Mouse (Mus musculus): Measurements from ENCODE around the gene Klhl32.
"Not testable (repeated sequence)": the region's sequence is repeated elsewhere in the genome, so short reads cannot be mapped to it uniquely, and the experiment has no call there.

Klhl32 gene

GRCm38 (mm10) chr4:24793726-24794345 lies 57.1 kb downstream of the Klhl32 start:
- DNase-seq, result no peak

GRCm38 (mm10) chr4:24792416-24792981 lies 58.4 kb downstream of the Klhl32 start:
- no peak for DNase-seq

GRCm38 (mm10) chr4:24789331-24789730 lies 61.6 kb downstream of the Klhl32 start:
- DNase-seq, result no peak

- DNase-seq, result no peak
Measured at GRCm38 (mm10) chr4:24785757-24786532, 65.0 kb downstream of the Klhl32 start.

GRCm38 (mm10) chr4:24765919-24766318 lies 85.0 kb downstream of the Klhl32 start:
- no peak for DNase-seq

- no peak for DNase-seq
Measured at GRCm38 (mm10) chr4:24765469-24765868, 85.5 kb downstream of the Klhl32 start.

- DNase-seq, result no peak
Measured at GRCm38 (mm10) chr4:24764558-24764957, 86.4 kb downstream of the Klhl32 start.

- no peak for DNase-seq
Measured at GRCm38 (mm10) chr4:24763451-24763850, 87.5 kb downstream of the Klhl32 start.

GRCm38 (mm10) chr4:24758954-24759353 lies 92.0 kb downstream of the Klhl32 start:
- DNase-seq, result no peak

- DNase-seq, result no peak
Measured at GRCm38 (mm10) chr4:24752517-24753208, 98.3 kb downstream of the Klhl32 start.

GRCm38 (mm10) chr4:24737080-24737479 lies 113.8 kb downstream of the Klhl32 start:
- no peak for DNase-seq

- DNase-seq, result no peak
Measured at GRCm38 (mm10) chr4:24720834-24721233, 130.1 kb downstream of the Klhl32 start.

GRCm38 (mm10) chr4:24715559-24715958 lies 135.4 kb downstream of the Klhl32 start:
- DNase-seq, result no peak

- DNase-seq, result no peak
Measured at GRCm38 (mm10) chr4:24714367-24714766, 136.6 kb downstream of the Klhl32 start.

- no peak for DNase-seq
Measured at GRCm38 (mm10) chr4:24698528-24699117, 152.3 kb downstream of the Klhl32 start.

GRCm38 (mm10) chr4:24680080-24680479 lies 170.8 kb downstream of the Klhl32 start:
- no peak for DNase-seq

- DNase-seq, result no peak
Measured at GRCm38 (mm10) chr4:24670007-24670406, 180.9 kb downstream of the Klhl32 start.

- DNase-seq, result no peak
Measured at GRCm38 (mm10) chr4:24659218-24659617, 191.7 kb downstream of the Klhl32 start.

- not testable (repeated sequence) for DNase-seq
Measured at GRCm38 (mm10) chr4:24644735-24645134, 206.2 kb downstream of the Klhl32 start.

GRCm38 (mm10) chr4:24642306-24642705 lies 208.6 kb downstream of the Klhl32 start:
- DNase-seq, result no peak

- no peak for DNase-seq
Measured at GRCm38 (mm10) chr4:24631177-24631911, 219.6 kb downstream of the Klhl32 start.

- no peak for DNase-seq
Measured at GRCm38 (mm10) chr4:24630430-24630829, 220.5 kb downstream of the Klhl32 start.
